Mouse (Mus musculus) heart, adult 2 months (tissue): ENCODE results near the gene Rai14. TPM values are rescaled to one million over a fixed set of nuclear protein-coding genes. Genes with fewer than 3 reads are reported as not detected.

Experiments
- DNase-seq, 2 experiments: peaks; one replicate each; pipeline ENCODE4 v3.0.0; 2021
- H3K27ac ChIP-seq: fragments of 200-600 bp; 2 replicates; pipeline ENCODE4 v1.8.1; 2022
- H3K27me3 ChIP-seq: fragments of 200-500 bp; 2 replicates; pipeline ENCODE4 v1.6.1; 2012; ENCODE audit warnings: mild to moderate bottlenecking, low read length, inconsistent platforms, mixed read lengths; ENCODE audit not compliant: control insufficient read depth, insufficient read depth
- H3K36me3 ChIP-seq: fragments of 200-500 bp; 2 replicates; pipeline ENCODE4 v1.6.1; 2012; ENCODE audit warnings: low read length, inconsistent platforms; ENCODE audit not compliant: control insufficient read depth, insufficient read depth
- H3K4me1 ChIP-seq: fragments of 200-500 bp; 2 replicates; pipeline ENCODE4 v1.6.1; 2011; ENCODE audit warnings: low read length; ENCODE audit not compliant: control insufficient read depth, insufficient read depth
- H3K4me3 ChIP-seq: fragments of 200-600 bp; 2 replicates; pipeline ENCODE4 v1.8.1; 2022
- H3K79me2 ChIP-seq: fragments of 200-500 bp; replicated peaks from 2 replicates; pipeline ENCODE4 v1.6.1; 2012; ENCODE audit warnings: mild to moderate bottlenecking, inconsistent platforms, low read length, moderate library complexity, mixed read lengths; ENCODE audit not compliant: control insufficient read depth, insufficient read depth
- H3K9ac ChIP-seq: fragments of 200-500 bp; 2 replicates; pipeline ENCODE4 v1.6.1; 2012; ENCODE audit warnings: low read depth, mild to moderate bottlenecking, control low read depth, inconsistent platforms, low read length, mixed read lengths
- CTCF ChIP-seq: fragments of 200-600 bp; IDR thresholded peaks from 2 replicates; pipeline ENCODE4 v1.8.1; 2022; ENCODE audit warnings: antibody characterized with exemption, mild to moderate bottlenecking, moderate library complexity
- EP300 ChIP-seq: fragments of 200-500 bp; IDR thresholded peaks from 2 replicates; pipeline ENCODE4 v1.6.1; 2011; ENCODE audit warnings: low read depth, low read length, control low read depth; ENCODE audit not compliant: insufficient read depth
- POLR2A ChIP-seq: fragments of 200-500 bp; IDR thresholded peaks from 2 replicates; pipeline ENCODE4 v1.6.1; 2011; ENCODE audit warnings: mild to moderate bottlenecking, low read depth, low read length, control low read depth; ENCODE audit not compliant: insufficient read depth
- WGBS: fragments of 180-500 bp; shearing (Covaris S2); methylation state at CpG from one replicate; pipeline ENCODE4 v1.1.7; 2018; 5-methylcytosine and 5-hydroxymethylcytosine counted together
- intact Hi-C: fragments of 180-260 bp; cut with DNase I; formaldehyde crosslinking; loops from one replicate; pipeline ENCODE4 v1.15.1; 2025
- polyA plus RNA-seq: library from polyadenylated mRNA; depleted of rRNA; stranded (reverse); fragments of >200 nt; gene quantifications from 2 replicates; pipeline ENCODE4 v1.2.3, GENCODE M21; 2012
- total RNA-seq, 2 experiments: library from RNA; stranded (reverse); gene quantifications; 2 replicates each; pipeline ENCODE4 v1.2.3; 2021

Rai14 gene
- total and polyA plus RNA-seq, 3 experiments, result 1.1 to 4.3 (median 3.7) TPM

- Histone ChIP-seq H3K9ac (no peak overlapping the region), H3K27me3 (no peaks in the 10 kb centered on the region), H3K79me2 (no peaks in the 10 kb centered on the region), H3K4me1 (no peaks in the 10 kb centered on the region; the same call in 1 of the 2 replicates), H3K27ac (no peak overlapping the region), H3K36me3 (no peaks in the 10 kb centered on the region), H3K4me3 (no peak overlapping the region)
- no peak for DNase-seq
- intact Hi-C loops, result no loop called here
- no peak for TF ChIP-seq POLR2A
- no peak for TF ChIP-seq EP300
- TF ChIP-seq CTCF, result no peak
- WGBS, result 79% methylated on average over 3 of the region's 3 CpGs
These were observed 10.4 kb upstream of the Rai14 start for GRCm38 (mm10) chr15:10724857-10725256.

- no peaks in the 10 kb centered on the region; the same call in 1 of the 2 replicates for H3K4me1 ChIP-seq
- H3K79me2 ChIP-seq, result no peaks in the 10 kb centered on the region
- 47% methylated on average over 1 of the region's 1 CpGs for WGBS
- no peak overlapping the region for H3K4me3 ChIP-seq
- H3K27ac ChIP-seq, result no peak overlapping the region
- intact Hi-C loops, result no loop called here
- H3K27me3 ChIP-seq, result no peaks in the 10 kb centered on the region
- no peak for DNase-seq
- TF ChIP-seq CTCF, result no peak
- TF ChIP-seq EP300, result no peak
- no peak for TF ChIP-seq POLR2A
- no peak overlapping the region for H3K9ac ChIP-seq
- H3K36me3 ChIP-seq, result no peaks in the 10 kb centered on the region
These were observed 9.1 kb upstream of the Rai14 start for GRCm38 (mm10) chr15:10723507-10723906.

- H3K79me2 ChIP-seq, result no peaks in the 10 kb centered on the region
- no peaks in the 10 kb centered on the region for H3K36me3 ChIP-seq
- no peak overlapping the region for H3K27ac ChIP-seq
- no peak for DNase-seq
- WGBS, result 26% methylated on average over 12 of the region's 12 CpGs
- intact Hi-C loops, result no loop called here
- TF ChIP-seq EP300 (no peak), CTCF (no peak), POLR2A (no peak)
- no peak overlapping the region for H3K4me3 ChIP-seq
- H3K4me1 ChIP-seq, result no peaks in the 10 kb centered on the region; the same call in 1 of the 2 replicates
- no peaks in the 10 kb centered on the region for H3K27me3 ChIP-seq
- no peak overlapping the region for H3K9ac ChIP-seq
These were observed 8.4 kb upstream of the Rai14 start for GRCm38 (mm10) chr15:10722629-10723339.

GRCm38 (mm10) chr15:10721259-10721781 lies 6.9 kb upstream of the Rai14 start:
- 89% methylated on average over 11 of the region's 11 CpGs for WGBS

GRCm38 (mm10) chr15:10720671-10721070 lies 6.2 kb upstream of the Rai14 start:
- intact Hi-C loops, result no loop called here
- Histone ChIP-seq H3K27ac (no peak overlapping the region), H3K27me3 (no peaks in the 10 kb centered on the region)

More at GRCm38 (mm10) chr15:10721259-10721781, 6.9 kb upstream of the Rai14 start:
- intact Hi-C loops, result no loop called here
- no peak overlapping the region for H3K27ac ChIP-seq
- no peaks in the 10 kb centered on the region; the same call in 1 of the 2 replicates for H3K4me1 ChIP-seq
- no peak overlapping the region for H3K9ac ChIP-seq
- no peak for DNase-seq
- TF ChIP-seq EP300 (no peak), CTCF (no peak), POLR2A (no peak)
- H3K36me3 ChIP-seq, result no peaks in the 10 kb centered on the region
- H3K4me3 ChIP-seq, result no peak overlapping the region
- no peaks in the 10 kb centered on the region for H3K27me3 ChIP-seq
- no peaks in the 10 kb centered on the region for H3K79me2 ChIP-seq

GRCm38 (mm10) chr15:10720188-10720587 lies 5.8 kb upstream of the Rai14 start:
- WGBS, result 88% methylated on average over 11 of the region's 11 CpGs
- H3K79me2 ChIP-seq, result no peaks in the 10 kb centered on the region
- H3K36me3 ChIP-seq, result no peaks in the 10 kb centered on the region
- no peak overlapping the region for H3K4me3 ChIP-seq
- TF ChIP-seq CTCF (no peak), POLR2A (no peak), EP300 (no peak)
- no peak overlapping the region for H3K27ac ChIP-seq
- intact Hi-C loops, result no loop called here
- no peaks in the 10 kb centered on the region for H3K27me3 ChIP-seq
- H3K9ac ChIP-seq, result no peak overlapping the region
- H3K4me1 ChIP-seq, result no peaks in the 10 kb centered on the region; the same call in 1 of the 2 replicates
- DNase-seq, result no peak

More at GRCm38 (mm10) chr15:10720671-10721070, 6.2 kb upstream of the Rai14 start:
- WGBS, result 85% methylated on average over 8 of the region's 8 CpGs
- no peaks in the 10 kb centered on the region; the same call in 1 of the 2 replicates for H3K4me1 ChIP-seq
- H3K4me3 ChIP-seq, result no peak overlapping the region
- TF ChIP-seq POLR2A, result no peak
- no peak for TF ChIP-seq CTCF
- TF ChIP-seq EP300, result no peak
- DNase-seq, result no peak
- no peaks in the 10 kb centered on the region for H3K36me3 ChIP-seq
- H3K79me2 ChIP-seq, result no peaks in the 10 kb centered on the region
- no peak overlapping the region for H3K9ac ChIP-seq
